Mouse (Mus musculus): ENCODE results near the gene Pdzd11. TPM values are rescaled to one million over a fixed set of nuclear protein-coding genes. Genes with fewer than 3 reads are reported as not detected.

Gene Pdzd11
- 31.2 and 36.6 TPM in 2 replicates for polyA plus RNA-seq (2012; rRNA removed)

DNA sequence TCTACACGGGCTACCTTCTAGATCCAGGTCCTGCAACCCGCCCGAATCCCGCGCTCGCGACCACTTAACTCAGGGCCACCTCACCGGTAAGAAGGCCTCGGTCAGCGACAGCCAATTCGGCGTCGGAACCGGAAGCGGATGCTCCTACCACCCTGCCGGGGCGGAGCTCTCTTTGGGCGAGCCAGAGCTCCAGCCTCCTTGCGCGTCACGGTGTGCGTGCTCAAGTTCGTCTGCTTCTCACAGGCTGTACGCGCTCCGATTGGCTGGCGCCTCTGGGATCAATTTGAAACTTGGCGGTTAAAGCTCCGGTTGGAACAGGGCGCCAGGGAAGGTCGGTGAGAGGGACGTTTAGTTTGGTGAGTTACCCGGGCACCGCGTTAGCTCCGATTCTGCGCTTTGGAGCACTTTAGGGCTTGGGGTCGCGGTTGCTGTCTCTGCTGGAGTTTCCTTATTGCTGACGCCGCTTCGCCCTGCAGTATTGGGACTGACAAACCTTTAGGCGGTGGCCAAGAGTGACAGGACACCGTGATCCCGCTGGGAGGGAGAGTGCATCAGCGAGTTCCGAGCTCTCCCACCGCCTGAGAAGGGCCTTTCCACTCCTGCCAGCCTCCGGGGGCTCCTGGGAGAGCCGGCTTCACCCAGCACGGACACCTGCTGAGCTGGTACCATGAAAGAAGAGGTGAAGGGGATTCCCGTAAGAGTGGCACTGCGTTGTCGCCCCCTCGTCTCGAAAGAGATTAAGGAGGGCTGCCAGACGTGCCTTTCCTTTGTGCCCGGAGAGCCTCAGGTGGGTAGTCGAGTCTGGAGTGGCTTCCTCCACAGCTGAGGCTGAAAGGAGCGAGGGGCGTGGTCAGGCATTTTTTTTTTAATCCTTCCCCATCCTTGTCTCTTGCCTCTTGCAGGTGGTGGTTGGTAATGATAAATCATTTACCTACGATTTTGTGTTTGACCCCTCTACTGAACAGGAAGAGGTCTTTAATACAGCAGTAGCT, at the start of gene Pdzd11:
Gene Pdzd11, minus strand, starts transcription at position 767 of the 992 bp plus-strand sequence.
- Histone ChIP-seq H3K27ac (ENCODE audit: insufficient read depth, low read depth, low read length) (peak within 1 kb of the TSS; percentile 66; the same call in 1 of the 2 replicates), H3K4me1 (ENCODE audit: control insufficient read depth, insufficient read depth, low read length) (no peaks in the 10 kb centered on the region; the same call in 1 of the 2 replicates), H3K27me3 (replicated peaks; ENCODE audit: control insufficient read depth, insufficient read depth, low read length) (no peaks in the 10 kb centered on the region), H3K36me3 (ENCODE audit: control insufficient read depth, insufficient read depth, low read length) (no peaks in the 10 kb centered on the region), H3K4me3 (ENCODE audit: insufficient read depth, low read depth, low read length) (peak within 1 kb of the TSS; percentile 74)
- TF ChIP-seq CTCF (conservative IDR thresholded peaks at IDR 0.05; ENCODE audit: insufficient read depth, insufficient read length, low read depth, low read length) = no peak
- peak; percentile 38 for TF ChIP-seq POLR2A (IDR thresholded peaks at IDR 0.05; ENCODE audit: low read depth, low read length)
- peak; percentile 95 for DNase-seq
- WGBS = 2% methylated on average over 58 of the region's 62 CpGs

- TF ChIP-seq POLR2A (IDR thresholded peaks at IDR 0.05; ENCODE audit: low read depth, low read length) (no peak), CTCF (conservative IDR thresholded peaks at IDR 0.05; ENCODE audit: insufficient read depth, insufficient read length, low read depth, low read length) (no peak)
- DNase-seq = peak; percentile 66
- no peaks in the 10 kb centered on the region for H3K4me1 ChIP-seq (ENCODE audit: control insufficient read depth, insufficient read depth, low read length)
- no peaks in the 10 kb centered on the region for H3K27me3 ChIP-seq (replicated peaks; ENCODE audit: control insufficient read depth, insufficient read depth, low read length)
- H3K36me3 ChIP-seq (ENCODE audit: control insufficient read depth, insufficient read depth, low read length) = no peaks in the 10 kb centered on the region
- no peak overlapping the region for H3K4me3 ChIP-seq (ENCODE audit: insufficient read depth, low read depth, low read length)
- H3K27ac ChIP-seq (ENCODE audit: insufficient read depth, low read depth, low read length) = peak overlapping the region; percentile 45; the same call in 1 of the 2 replicates
- 85% methylated on average over 2 of the region's 2 CpGs for WGBS
Observed at GRCm38 (mm10) chrX:100664825-100665224, 38.5 kb upstream of the Pdzd11 start.

GRCm38 (mm10) chrX:100652848-100653247, 26.5 kb upstream of the Pdzd11 start:
- DNase-seq = peak; percentile 13
- Histone ChIP-seq H3K27me3 (replicated peaks; ENCODE audit: control insufficient read depth, insufficient read depth, low read length) (no peaks in the 10 kb centered on the region), H3K36me3 (ENCODE audit: control insufficient read depth, insufficient read depth, low read length) (no peaks in the 10 kb centered on the region), H3K27ac (ENCODE audit: insufficient read depth, low read depth, low read length) (no peak overlapping the region), H3K4me3 (ENCODE audit: insufficient read depth, low read depth, low read length) (no peak overlapping the region), H3K4me1 (ENCODE audit: control insufficient read depth, insufficient read depth, low read length) (no peaks in the 10 kb centered on the region)
- TF ChIP-seq CTCF (conservative IDR thresholded peaks at IDR 0.05; ENCODE audit: insufficient read depth, insufficient read length, low read depth, low read length) = no peak
- no peak for TF ChIP-seq POLR2A (IDR thresholded peaks at IDR 0.05; ENCODE audit: low read depth, low read length)

DNA sequence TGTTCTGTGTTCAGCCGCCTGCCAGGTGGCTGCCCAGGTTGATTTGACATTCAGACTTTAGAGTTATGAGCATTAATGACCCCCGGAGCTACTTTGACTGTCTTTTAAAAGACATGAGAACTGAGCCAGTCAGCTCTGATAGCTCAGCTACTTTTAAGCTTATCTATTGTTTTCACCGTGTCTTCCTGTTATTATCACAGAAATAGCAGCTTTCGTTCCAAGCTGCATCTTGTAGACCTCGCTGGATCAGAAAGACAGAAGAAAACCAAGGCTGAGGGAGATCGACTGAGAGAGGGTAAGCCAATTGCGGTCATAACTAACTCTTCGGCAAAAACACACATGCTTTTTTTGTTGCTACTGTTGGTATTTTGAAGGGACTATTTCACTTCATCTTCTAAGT, 12.1 kb upstream of the Pdzd11 start:
- Histone ChIP-seq H3K27me3 (replicated peaks; ENCODE audit: control insufficient read depth, insufficient read depth, low read length) (no peaks in the 10 kb centered on the region), H3K4me1 (ENCODE audit: control insufficient read depth, insufficient read depth, low read length) (no peaks in the 10 kb centered on the region), H3K27ac (ENCODE audit: insufficient read depth, low read depth, low read length) (no peak overlapping the region), H3K36me3 (ENCODE audit: control insufficient read depth, insufficient read depth, low read length) (no peaks in the 10 kb centered on the region), H3K4me3 (ENCODE audit: insufficient read depth, low read depth, low read length) (no peak overlapping the region)
- no peak for DNase-seq
- 91% methylated on average over 8 of the region's 8 CpGs for WGBS
- no peak for TF ChIP-seq CTCF (conservative IDR thresholded peaks at IDR 0.05; ENCODE audit: insufficient read depth, insufficient read length, low read depth, low read length)
- TF ChIP-seq POLR2A (IDR thresholded peaks at IDR 0.05; ENCODE audit: low read depth, low read length) = no peak

DNA sequence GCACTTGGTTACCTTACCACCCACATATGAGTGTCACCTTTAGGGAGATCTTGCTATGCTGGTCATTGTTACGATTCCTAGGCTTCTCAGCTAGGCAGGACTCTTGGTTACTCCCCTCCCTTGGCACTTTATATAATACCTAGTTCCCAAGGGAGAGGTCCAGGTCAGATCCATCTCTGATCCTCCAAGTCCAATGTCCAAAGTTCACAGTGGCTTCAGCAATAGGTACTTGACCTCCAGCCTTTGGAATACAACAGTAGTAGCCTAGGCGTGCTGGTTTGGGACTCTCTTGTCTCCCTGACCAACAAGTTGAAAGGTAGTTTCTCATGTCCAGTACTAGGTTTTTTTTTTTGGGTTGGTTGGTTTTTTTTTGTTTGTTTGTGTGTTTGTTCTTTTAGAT, 2.7 kb upstream of the Pdzd11 start:
- Histone ChIP-seq H3K36me3 (ENCODE audit: control insufficient read depth, insufficient read depth, low read length) (no peaks in the 10 kb centered on the region), H3K27ac (ENCODE audit: insufficient read depth, low read depth, low read length) (no peak overlapping the region), H3K4me1 (ENCODE audit: control insufficient read depth, insufficient read depth, low read length) (no peaks in the 10 kb centered on the region; the same call in 1 of the 2 replicates), H3K4me3 (ENCODE audit: insufficient read depth, low read depth, low read length) (no peak overlapping the region), H3K27me3 (replicated peaks; ENCODE audit: control insufficient read depth, insufficient read depth, low read length) (no peaks in the 10 kb centered on the region)
- peak; percentile 57 for DNase-seq
- TF ChIP-seq POLR2A (IDR thresholded peaks at IDR 0.05; ENCODE audit: low read depth, low read length) (no peak), CTCF (conservative IDR thresholded peaks at IDR 0.05; ENCODE audit: insufficient read depth, insufficient read length, low read depth, low read length) (no peak)
- 53% methylated on average over 2 of the region's 2 CpGs for WGBS

- H3K4me3 ChIP-seq (ENCODE audit: insufficient read depth, low read depth, low read length) = peak within 1 kb of the TSS; percentile 74
- WGBS = 0% methylated on average over 3 of the region's 3 CpGs
- H3K27ac ChIP-seq (ENCODE audit: insufficient read depth, low read depth, low read length) = peak within 1 kb of the TSS; percentile 66; the same call in 1 of the 2 replicates
- H3K27me3 ChIP-seq (replicated peaks; ENCODE audit: control insufficient read depth, insufficient read depth, low read length) = no peaks in the 10 kb centered on the region
- DNase-seq = no peak
- no peaks in the 10 kb centered on the region; the same call in 1 of the 2 replicates for H3K4me1 ChIP-seq (ENCODE audit: control insufficient read depth, insufficient read depth, low read length)
- TF ChIP-seq CTCF (conservative IDR thresholded peaks at IDR 0.05; ENCODE audit: insufficient read depth, insufficient read length, low read depth, low read length) (no peak), POLR2A (IDR thresholded peaks at IDR 0.05; ENCODE audit: low read depth, low read length) (no peak)
- H3K36me3 ChIP-seq (ENCODE audit: control insufficient read depth, insufficient read depth, low read length) = no peaks in the 10 kb centered on the region
Observed at GRCm38 (mm10) chrX:100625546-100625801, 894 bp downstream of the Pdzd11 start, which contains the start of gene Kif4. Gene Kif4, plus strand, starts transcription at chrX:100625737.

DNA sequence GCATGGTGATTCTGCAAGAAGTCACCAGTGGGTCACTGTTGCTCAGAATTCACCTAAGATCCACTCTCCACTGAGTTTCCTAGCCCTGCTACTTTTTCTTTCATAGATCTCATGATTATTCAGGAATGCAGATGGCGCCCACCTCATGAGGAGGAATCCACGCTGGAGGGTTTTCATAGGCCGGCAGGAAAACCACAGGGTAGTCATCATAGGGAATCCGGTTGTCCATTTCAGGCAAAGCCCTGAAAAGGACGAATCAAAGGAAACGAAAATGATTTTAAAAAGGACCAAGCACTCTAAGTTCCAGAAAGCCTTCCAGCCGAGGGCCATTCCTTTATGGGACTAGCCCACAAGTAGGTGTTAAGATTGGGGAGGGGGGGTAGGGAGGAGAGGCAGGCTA, 1.2 kb downstream of the Pdzd11 start:
- no peak overlapping the region for H3K27ac ChIP-seq (ENCODE audit: insufficient read depth, low read depth, low read length)
- H3K4me3 ChIP-seq (ENCODE audit: insufficient read depth, low read depth, low read length) = peak overlapping the region; percentile 56
- 13% methylated on average over 7 of the region's 7 CpGs for WGBS
- no peaks in the 10 kb centered on the region for H3K27me3 ChIP-seq (replicated peaks; ENCODE audit: control insufficient read depth, insufficient read depth, low read length)
- H3K36me3 ChIP-seq (ENCODE audit: control insufficient read depth, insufficient read depth, low read length) = no peaks in the 10 kb centered on the region
- DNase-seq = peak; percentile 1
- TF ChIP-seq CTCF (conservative IDR thresholded peaks at IDR 0.05; ENCODE audit: insufficient read depth, insufficient read length, low read depth, low read length) (no peak), POLR2A (IDR thresholded peaks at IDR 0.05; ENCODE audit: low read depth, low read length) (no peak)
- no peaks in the 10 kb centered on the region; the same call in 1 of the 2 replicates for H3K4me1 ChIP-seq (ENCODE audit: control insufficient read depth, insufficient read depth, low read length)
